Mouse (Mus musculus): ENCODE data around the gene Cnbd2. TPM values are rescaled to one million over a fixed set of nuclear protein-coding genes. Genes with fewer than 3 reads are reported as not detected.

Cnbd2 gene
- polyA plus RNA-seq, 1 experiment from 2014 or later, result 4.4 TPM

DNA sequence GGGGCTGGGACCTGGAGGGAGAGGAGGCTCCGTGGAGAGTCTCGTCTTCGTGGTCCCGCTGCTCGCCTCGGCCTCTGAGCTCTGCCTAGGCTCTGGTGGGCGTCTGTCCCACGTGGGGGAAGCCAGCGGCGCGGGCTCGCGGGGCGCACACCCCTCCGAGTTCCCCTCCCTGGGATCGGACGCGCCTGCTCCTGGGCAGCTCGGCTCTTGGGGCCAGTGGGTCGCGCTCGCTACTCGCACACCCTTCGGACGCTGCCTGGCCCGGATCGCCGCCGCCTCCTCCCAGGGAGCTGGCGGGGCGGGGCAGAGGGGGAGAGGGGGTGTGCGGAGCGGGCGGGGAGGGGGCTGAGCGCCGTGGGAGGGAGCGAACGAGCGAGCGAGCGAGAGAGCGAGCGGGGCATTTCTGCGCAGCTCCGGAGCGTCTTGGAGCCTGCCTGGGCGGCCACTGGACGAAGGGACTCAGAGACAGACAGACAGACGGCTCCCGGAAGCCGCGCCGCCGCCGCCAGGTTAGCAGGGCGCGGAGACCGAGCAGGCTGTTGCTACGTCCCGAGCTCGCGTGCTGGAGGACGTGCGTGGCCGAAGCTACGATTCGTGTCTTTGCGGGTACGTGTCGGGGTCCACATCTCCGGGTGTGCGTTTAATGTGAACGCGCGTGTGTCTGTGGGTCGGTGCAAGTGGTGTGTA, 108.7 kb downstream of the Cnbd2 start, which contains the start of gene Epb41l1:
TSS of gene Epb41l1 (plus strand) at position 216 of the 687 bp plus-strand sequence.
- DNase-seq (ENCODE audit: low spot score) (peak; percentile 67), ATAC-seq (ENCODE audit: low FRiP score) (peak; percentile 77)
- Histone ChIP-seq H3K27me3 (ENCODE audit: control insufficient read depth, insufficient read depth, low read length) (peaks cover 21% of the 10 kb centered on the region), H3K4me3 (ENCODE audit: low read depth, low read length) (peak within 1 kb of the TSS; percentile 62), H3K36me3 (ENCODE audit: control insufficient read depth, insufficient read depth, low read length) (no peaks in the 10 kb centered on the region), H3K4me1 (replicated peaks; ENCODE audit: control insufficient read depth, insufficient read depth, low read length) (peaks cover 5% of the 10 kb centered on the region; the same call in 1 of the 2 replicates), H3K4me2 (replicated peaks; ENCODE audit: low read depth, low read length) (peak within 1 kb of the TSS; percentile 97), H3K27ac (ENCODE audit: low read depth, low read length) (peak within 1 kb of the TSS; percentile 67), H3K9me3 (ENCODE audit: control insufficient read depth, low read length) (no peaks in the 10 kb centered on the region), H3K9ac (ENCODE audit: low read depth, low read length) (peak within 1 kb of the TSS; percentile 75)
- WGBS, result under 1% methylated on average over 59 of the region's 76 CpGs

DNA sequence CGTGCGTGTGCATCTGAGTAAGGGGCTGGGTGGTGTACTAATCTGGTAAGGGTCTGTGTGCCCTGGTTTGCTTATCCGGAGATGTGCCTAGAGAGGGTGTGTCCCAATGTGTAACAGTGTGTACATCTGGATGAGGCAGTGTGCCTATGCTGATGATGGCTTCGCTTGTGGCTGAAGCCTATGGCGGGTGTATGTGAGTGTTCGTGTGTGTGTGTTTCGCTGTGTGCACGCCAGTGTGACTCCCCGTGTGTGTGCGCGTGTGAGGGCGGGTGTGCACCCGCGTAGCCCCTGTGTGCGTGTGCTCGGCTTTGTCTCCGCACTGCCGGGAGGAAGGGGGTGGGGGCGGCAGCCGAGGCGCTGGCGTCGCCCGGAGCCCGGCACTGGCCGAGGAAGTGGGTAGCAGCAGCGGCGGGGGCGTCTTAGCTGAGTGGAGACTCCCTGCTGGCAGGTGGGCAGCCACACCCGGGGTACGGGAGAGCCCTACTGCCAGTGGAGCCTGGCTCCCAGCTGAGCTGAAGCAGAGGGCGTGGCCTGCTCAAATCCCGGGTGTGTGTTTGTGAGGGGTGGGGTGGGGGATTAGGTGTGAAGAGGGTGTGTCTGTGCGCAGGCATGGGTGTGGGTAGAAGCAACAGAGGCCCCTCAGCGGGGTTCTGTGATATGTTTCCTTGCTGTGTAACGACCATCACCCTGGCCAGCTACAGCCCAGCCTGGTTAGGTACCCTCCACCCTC, 109.4 kb downstream of the Cnbd2 start:
- Histone ChIP-seq H3K4me1 (replicated peaks; ENCODE audit: control insufficient read depth, insufficient read depth, low read length) (peaks cover 5% of the 10 kb centered on the region; the same call in 1 of the 2 replicates), H3K9ac (ENCODE audit: low read depth, low read length) (peak overlapping the region; percentile 75), H3K36me3 (ENCODE audit: control insufficient read depth, insufficient read depth, low read length) (no peaks in the 10 kb centered on the region), H3K9me3 (ENCODE audit: control insufficient read depth, low read length) (no peaks in the 10 kb centered on the region), H3K4me3 (ENCODE audit: low read depth, low read length) (peak overlapping the region; percentile 62), H3K27ac (ENCODE audit: low read depth, low read length) (peak overlapping the region; percentile 36; the same call in 1 of the 2 replicates), H3K4me2 (replicated peaks; ENCODE audit: low read depth, low read length) (peak overlapping the region; percentile 97), H3K27me3 (ENCODE audit: control insufficient read depth, insufficient read depth, low read length) (peaks cover 21% of the 10 kb centered on the region)
- ATAC-seq (ENCODE audit: low FRiP score) (peak; percentile 82), DNase-seq (ENCODE audit: low spot score) (peak; percentile 63)
- under 1% methylated on average over 36 of the region's 36 CpGs for WGBS

DNA sequence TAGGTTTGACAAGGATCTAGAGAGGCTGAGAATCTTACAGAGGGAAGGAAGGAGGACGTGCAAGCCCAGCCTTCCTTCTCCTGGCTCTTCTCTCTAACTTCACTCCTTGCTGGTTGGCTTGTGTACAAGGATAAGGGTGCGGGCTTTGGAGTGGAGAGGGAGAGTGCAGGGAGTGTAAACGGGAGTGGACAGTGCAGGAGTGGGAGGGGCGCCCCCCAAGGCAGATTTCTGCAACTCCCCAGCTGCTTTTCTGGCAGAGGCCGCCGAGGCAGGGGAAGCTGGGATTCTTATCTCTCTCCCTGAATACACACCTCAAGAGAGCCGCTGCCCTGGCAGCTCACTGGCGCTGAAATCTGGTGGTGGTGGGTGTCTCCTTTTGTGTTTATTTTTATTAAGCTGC, 110.5 kb downstream of the Cnbd2 start:
- no peak for DNase-seq (ENCODE audit: low spot score)
- H3K4me2 ChIP-seq (replicated peaks; ENCODE audit: low read depth, low read length), result peak overlapping the region; percentile 97; the same call in 1 of the 2 replicates
- H3K36me3 ChIP-seq (ENCODE audit: control insufficient read depth, insufficient read depth, low read length), result no peaks in the 10 kb centered on the region
- no peak for ATAC-seq (ENCODE audit: low FRiP score)
- H3K4me3 ChIP-seq (ENCODE audit: low read depth, low read length), result 0 out of 2 replicates have a peak overlapping the region, but pooled peaks have one; percentile 62
- peaks cover 5% of the 10 kb centered on the region; the same call in 1 of the 2 replicates for H3K4me1 ChIP-seq (replicated peaks; ENCODE audit: control insufficient read depth, insufficient read depth, low read length)
- no peak overlapping the region for H3K27ac ChIP-seq (ENCODE audit: low read depth, low read length)
- H3K27me3 ChIP-seq (ENCODE audit: control insufficient read depth, insufficient read depth, low read length), result peaks cover 21% of the 10 kb centered on the region
- no peak overlapping the region for H3K9ac ChIP-seq (ENCODE audit: low read depth, low read length)
- 12% methylated on average over 8 of the region's 8 CpGs for WGBS
- no peaks in the 10 kb centered on the region for H3K9me3 ChIP-seq (ENCODE audit: control insufficient read depth, low read length)

DNA sequence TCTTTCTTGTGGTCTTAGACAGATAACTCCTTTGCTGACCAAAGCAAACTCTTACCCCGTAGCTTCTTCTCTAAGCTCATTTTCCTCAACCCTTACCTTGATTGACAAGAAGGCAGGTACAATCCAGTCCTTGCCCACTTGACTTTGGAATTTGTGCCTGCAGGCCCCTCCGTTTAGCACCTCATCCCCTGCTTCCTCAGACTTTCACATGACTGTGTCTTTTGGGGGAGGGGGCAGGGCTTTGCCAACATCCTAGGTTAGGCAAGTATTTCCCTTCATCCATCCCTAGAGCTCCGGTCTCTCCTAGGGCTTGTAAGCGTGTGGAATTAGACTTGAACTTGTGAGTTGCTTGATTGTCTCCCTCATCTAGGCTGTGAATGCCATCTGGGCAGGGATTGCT, 111.6 kb downstream of the Cnbd2 start:
- Histone ChIP-seq H3K36me3 (ENCODE audit: control insufficient read depth, insufficient read depth, low read length) (no peaks in the 10 kb centered on the region), H3K9ac (ENCODE audit: low read depth, low read length) (no peak overlapping the region), H3K4me1 (replicated peaks; ENCODE audit: control insufficient read depth, insufficient read depth, low read length) (peaks cover 5% of the 10 kb centered on the region; the same call in 1 of the 2 replicates), H3K27me3 (ENCODE audit: control insufficient read depth, insufficient read depth, low read length) (peaks cover 18% of the 10 kb centered on the region), H3K27ac (ENCODE audit: low read depth, low read length) (no peak overlapping the region), H3K4me3 (ENCODE audit: low read depth, low read length) (no peak overlapping the region), H3K9me3 (ENCODE audit: control insufficient read depth, low read length) (no peaks in the 10 kb centered on the region), H3K4me2 (replicated peaks; ENCODE audit: low read depth, low read length) (no peak overlapping the region)
- DNase-seq (ENCODE audit: low spot score), result no peak
- ATAC-seq (ENCODE audit: low FRiP score), result no peak
- WGBS, result 82% methylated on average over 4 of the region's 4 CpGs

Other genes with a start within 250 kb of the Cnbd2 start
- gene Spag4, start 247.1 kb upstream of the Cnbd2 start, polyA plus RNA-seq (2014; fragmentation: Nextera tagmentation; extraction: Ambion mirVana), result 3.9 and 4.8 TPM in 2 replicates
- gene Cpne1, start 200.3 kb upstream of the Cnbd2 start, polyA plus RNA-seq (2014; fragmentation: Nextera tagmentation; extraction: Ambion mirVana), result 45.1 and 46.1 TPM in 2 replicates
- gene Rbm12, start 200.3 kb upstream of the Cnbd2 start, polyA plus RNA-seq (2014; fragmentation: Nextera tagmentation; extraction: Ambion mirVana), result 38.4 and 41.6 TPM in 2 replicates
- gene Gm28036, start 185.2 kb upstream of the Cnbd2 start, polyA plus RNA-seq (2014; fragmentation: Nextera tagmentation; extraction: Ambion mirVana), result 19.7 and 20.1 TPM in 2 replicates
- gene Romo1, start 168.3 kb upstream of the Cnbd2 start, polyA plus RNA-seq (2014; fragmentation: Nextera tagmentation; extraction: Ambion mirVana), result 386 and 402 TPM in 2 replicates
- gene Nfs1, start 168.1 kb upstream of the Cnbd2 start, polyA plus RNA-seq (2014; fragmentation: Nextera tagmentation; extraction: Ambion mirVana), result 37.1 and 37.7 TPM in 2 replicates
- 639 and 715 TPM in 2 replicates for gene Rbm39, start 132.1 kb upstream of the Cnbd2 start, polyA plus RNA-seq (2014; fragmentation: Nextera tagmentation; extraction: Ambion mirVana)
- 80.9 and 104 TPM in 2 replicates for gene Phf20, start 115.8 kb upstream of the Cnbd2 start, polyA plus RNA-seq (2014; fragmentation: Nextera tagmentation; extraction: Ambion mirVana)
- gene Scand1, start 405 bp downstream of the Cnbd2 start, polyA plus RNA-seq (2014; fragmentation: Nextera tagmentation; extraction: Ambion mirVana), result 81.9 and 87.2 TPM in 2 replicates
- 4.0 and 5.0 TPM in 2 replicates for gene Epb41l1, start 108.6 kb downstream of the Cnbd2 start, polyA plus RNA-seq (2014; fragmentation: Nextera tagmentation; extraction: Ambion mirVana)
- gene Aar2, start 235.3 kb downstream of the Cnbd2 start, polyA plus RNA-seq (2014; fragmentation: Nextera tagmentation; extraction: Ambion mirVana), result 44.4 and 49.1 TPM in 2 replicates